Mouse (Mus musculus): ENCODE measurements around the gene Ddx39. TPM values are rescaled to one million over a fixed set of nuclear protein-coding genes. Genes with fewer than 3 reads are reported as not detected.

Ddx39 gene
- polyA plus RNA-seq, 1 experiment from 2014 or later, result 150 TPM

DNA sequence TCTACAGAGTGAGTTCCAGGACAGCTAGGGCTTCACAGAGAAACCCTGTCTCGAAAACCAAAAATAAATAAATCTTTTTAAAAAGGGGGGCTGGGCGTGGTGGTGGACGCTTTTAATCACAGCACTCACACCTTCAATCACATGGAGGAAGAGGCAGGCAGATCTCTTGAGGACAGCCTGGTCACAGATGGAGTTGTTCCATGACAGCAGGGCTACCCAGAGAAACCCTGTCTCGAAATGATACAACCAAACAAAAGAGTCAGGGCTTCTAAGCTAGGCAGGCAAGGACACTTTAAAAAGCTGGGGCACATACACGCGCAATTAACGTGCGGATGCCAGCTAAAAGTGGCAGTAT lies 324 bp upstream of the Ddx39 start:
- peaks cover 3% of the 10 kb centered on the region; the same call in 1 of the 2 replicates for H3K36me3 ChIP-seq (ENCODE audit: control insufficient read depth, insufficient read depth, low read length)
- H3K9me3 ChIP-seq (ENCODE audit: control insufficient read depth, low read length), result no peaks in the 10 kb centered on the region
- 14% methylated on average over 8 of the region's 8 CpGs for WGBS
- peak overlapping the region; percentile 60 for H3K4me2 ChIP-seq (ENCODE audit: low read depth, low read length)
- H3K4me3 ChIP-seq (ENCODE audit: low read length), result peak overlapping the region; percentile 97
- H3K27me3 ChIP-seq (ENCODE audit: control insufficient read depth, insufficient read depth, low read depth, low read length), result no peaks in the 10 kb centered on the region
- peaks cover 13% of the 10 kb centered on the region for H3K4me1 ChIP-seq (replicated peaks; ENCODE audit: control insufficient read depth, insufficient read depth, low read length)
- H3K9ac ChIP-seq (ENCODE audit: low read length), result peak overlapping the region; percentile 58
- no peak for ATAC-seq (ENCODE audit: low read depth)
- peak overlapping the region; percentile 43; the same call in 1 of the 2 replicates for H3K27ac ChIP-seq (ENCODE audit: low read length)

DNA sequence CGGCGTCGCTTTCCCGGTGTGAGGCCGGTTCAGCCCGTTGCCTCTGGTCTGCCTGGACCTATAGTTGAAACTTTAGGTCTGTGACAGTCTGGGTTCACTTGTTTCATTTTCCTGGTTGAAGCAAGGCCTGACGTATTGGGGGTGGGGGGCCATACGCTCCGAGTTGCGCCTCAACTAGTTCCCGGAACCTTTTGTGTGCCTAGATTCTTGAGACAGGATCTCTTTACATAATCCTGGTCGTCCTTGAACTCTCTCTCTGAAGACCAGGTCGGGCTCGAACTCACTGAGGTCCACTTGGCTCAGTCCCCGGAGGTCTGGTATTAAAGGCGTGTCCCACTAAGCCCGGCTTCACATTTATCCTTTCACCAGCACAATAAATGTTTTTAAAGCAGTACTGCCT lies 794 bp downstream of the Ddx39 start:
- under 1% methylated on average over 17 of the region's 17 CpGs for WGBS
- ATAC-seq (ENCODE audit: low read depth), result no peak

DNA sequence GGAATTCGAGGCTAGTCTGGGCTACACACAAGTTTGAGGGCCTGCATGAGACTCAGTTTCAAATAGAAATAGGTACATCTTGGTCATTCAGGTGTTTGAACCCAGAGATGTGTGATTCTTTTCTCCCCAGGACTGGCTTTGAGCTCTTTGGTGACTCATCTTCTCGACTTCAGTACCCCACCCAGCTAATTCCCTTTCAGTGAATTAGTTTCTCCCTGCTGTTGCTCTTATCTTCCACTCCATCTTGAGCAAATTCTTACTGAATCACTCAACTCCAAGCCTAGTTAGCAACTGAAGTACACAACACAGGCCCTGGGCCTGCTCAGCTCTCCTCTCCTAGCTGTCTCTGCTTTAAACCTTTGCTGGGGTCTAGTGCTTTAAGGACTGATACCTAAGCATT lies 1.6 kb downstream of the Ddx39 start:
- peak overlapping the region; percentile 97 for H3K4me3 ChIP-seq (ENCODE audit: low read length)
- no peak for ATAC-seq (ENCODE audit: low read depth)
- H3K4me2 ChIP-seq (ENCODE audit: low read depth, low read length), result peak overlapping the region; percentile 88
- H3K9me3 ChIP-seq (ENCODE audit: control insufficient read depth, low read length), result no peaks in the 10 kb centered on the region
- H3K27me3 ChIP-seq (ENCODE audit: control insufficient read depth, insufficient read depth, low read depth, low read length), result no peaks in the 10 kb centered on the region
- peak overlapping the region; percentile 94 for H3K9ac ChIP-seq (ENCODE audit: low read length)
- 57% methylated on average over 2 of the region's 2 CpGs for WGBS
- H3K27ac ChIP-seq (ENCODE audit: low read length), result no peak overlapping the region
- H3K36me3 ChIP-seq (ENCODE audit: control insufficient read depth, insufficient read depth, low read length), result peaks cover 18% of the 10 kb centered on the region
- peaks cover 13% of the 10 kb centered on the region for H3K4me1 ChIP-seq (replicated peaks; ENCODE audit: control insufficient read depth, insufficient read depth, low read length)

More for the DNA sequence above, 794 bp downstream of the Ddx39 start:
- peaks cover 13% of the 10 kb centered on the region for H3K4me1 ChIP-seq (replicated peaks; ENCODE audit: control insufficient read depth, insufficient read depth, low read length)
- H3K4me2 ChIP-seq (ENCODE audit: low read depth, low read length), result peak overlapping the region; percentile 88
- H3K4me3 ChIP-seq (ENCODE audit: low read length), result peak overlapping the region; percentile 97
- H3K9ac ChIP-seq (ENCODE audit: low read length), result peak overlapping the region; percentile 94
- H3K27ac ChIP-seq (ENCODE audit: low read length), result peak overlapping the region; percentile 93; the same call in 1 of the 2 replicates
- no peaks in the 10 kb centered on the region for H3K27me3 ChIP-seq (ENCODE audit: control insufficient read depth, insufficient read depth, low read depth, low read length)
- H3K36me3 ChIP-seq (ENCODE audit: control insufficient read depth, insufficient read depth, low read length), result peaks cover 10% of the 10 kb centered on the region
- no peaks in the 10 kb centered on the region for H3K9me3 ChIP-seq (ENCODE audit: control insufficient read depth, low read length)

DNA sequence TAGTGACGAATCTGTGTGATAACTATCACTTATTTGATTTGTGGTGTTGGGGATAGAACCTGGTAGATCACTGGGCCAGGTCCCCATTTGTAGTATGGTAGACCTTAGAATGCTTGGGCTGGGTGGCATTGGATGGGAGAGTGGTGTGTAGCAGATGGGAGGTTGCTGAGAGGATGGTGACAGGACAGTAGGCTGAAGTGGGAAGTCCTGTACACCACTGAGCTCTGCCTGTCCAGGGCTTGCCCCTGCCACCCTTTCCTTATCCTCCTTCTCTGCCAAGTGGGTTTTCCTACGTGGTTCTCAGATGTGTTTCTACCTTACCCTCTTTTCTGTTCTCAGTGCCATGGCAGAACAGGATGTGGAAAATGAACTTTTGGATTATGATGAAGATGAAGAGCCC lies 4.1 kb downstream of the Ddx39 start:
- WGBS, result 77% methylated on average over 2 of the region's 2 CpGs
- H3K4me2 ChIP-seq (ENCODE audit: low read depth, low read length), result no peak overlapping the region
- H3K27me3 ChIP-seq (ENCODE audit: control insufficient read depth, insufficient read depth, low read depth, low read length), result no peaks in the 10 kb centered on the region
- no peak overlapping the region for H3K4me3 ChIP-seq (ENCODE audit: low read length)
- H3K9me3 ChIP-seq (ENCODE audit: control insufficient read depth, low read length), result no peaks in the 10 kb centered on the region
- peaks cover 41% of the 10 kb centered on the region for H3K36me3 ChIP-seq (ENCODE audit: control insufficient read depth, insufficient read depth, low read length)
- H3K4me1 ChIP-seq (replicated peaks; ENCODE audit: control insufficient read depth, insufficient read depth, low read length), result peaks cover 13% of the 10 kb centered on the region
- no peak overlapping the region for H3K27ac ChIP-seq (ENCODE audit: low read length)
- H3K9ac ChIP-seq (ENCODE audit: low read length), result no peak overlapping the region
- no peak for ATAC-seq (ENCODE audit: low read depth)

DNA sequence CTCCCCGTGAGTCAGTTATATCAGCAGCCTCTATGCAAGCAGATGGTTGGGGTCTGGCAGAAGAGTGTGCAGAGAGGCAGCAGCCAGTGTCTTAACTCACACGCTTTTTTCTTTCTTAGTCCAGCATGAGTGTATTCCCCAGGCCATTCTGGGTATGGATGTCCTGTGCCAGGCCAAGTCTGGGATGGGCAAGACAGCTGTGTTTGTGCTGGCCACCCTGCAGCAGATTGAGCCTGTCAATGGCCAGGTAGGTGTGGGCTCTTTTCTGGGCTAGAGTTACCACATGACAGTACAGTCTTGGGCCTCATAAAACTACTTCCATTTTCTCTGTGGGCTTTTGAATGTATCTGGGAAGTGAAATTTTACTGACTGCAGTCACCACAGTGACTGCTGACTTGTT lies 4.7 kb downstream of the Ddx39 start:
- no peak for ATAC-seq (ENCODE audit: low read depth)
- Histone ChIP-seq H3K9me3 (ENCODE audit: control insufficient read depth, low read length) (no peaks in the 10 kb centered on the region), H3K9ac (ENCODE audit: low read length) (no peak overlapping the region), H3K4me2 (ENCODE audit: low read depth, low read length) (no peak overlapping the region), H3K36me3 (ENCODE audit: control insufficient read depth, insufficient read depth, low read length) (peaks cover 45% of the 10 kb centered on the region), H3K4me3 (ENCODE audit: low read length) (no peak overlapping the region), H3K4me1 (replicated peaks; ENCODE audit: control insufficient read depth, insufficient read depth, low read length) (peaks cover 13% of the 10 kb centered on the region), H3K27me3 (ENCODE audit: control insufficient read depth, insufficient read depth, low read depth, low read length) (no peaks in the 10 kb centered on the region), H3K27ac (ENCODE audit: low read length) (no peak overlapping the region)
- WGBS, result 66% methylated on average over 2 of the region's 2 CpGs

DNA sequence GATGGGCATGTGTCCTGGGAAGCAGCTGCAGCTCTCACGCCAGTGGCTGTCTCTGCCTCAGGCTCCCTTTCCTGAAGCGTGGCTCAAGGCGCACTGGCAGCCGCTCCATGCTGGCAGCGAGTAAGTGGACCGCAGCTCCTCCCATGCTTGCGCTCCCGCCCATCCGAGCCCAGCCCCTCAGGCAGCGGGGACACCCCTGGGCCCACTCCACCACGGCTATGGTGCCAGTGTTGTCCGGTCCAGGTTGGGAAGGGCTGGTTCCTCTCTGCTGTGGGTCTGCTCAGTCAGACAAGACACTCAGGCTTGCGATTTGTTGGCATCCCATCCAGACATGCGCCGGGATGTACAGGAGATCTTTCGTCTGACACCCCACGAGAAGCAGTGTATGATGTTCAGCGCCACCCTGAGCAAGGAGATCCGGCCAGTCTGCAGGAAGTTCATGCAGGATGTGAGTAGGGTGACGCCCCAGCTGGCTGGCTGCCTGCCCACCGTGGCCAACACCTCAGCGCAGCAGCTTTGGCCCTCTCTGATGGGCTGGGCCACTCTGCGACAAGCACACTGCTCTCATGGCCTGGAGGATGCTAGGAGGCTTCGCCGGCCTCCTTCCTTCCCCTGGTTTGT lies 6.5 kb downstream of the Ddx39 start:
- peak; percentile 62 for ATAC-seq (ENCODE audit: low read depth)

DNA sequence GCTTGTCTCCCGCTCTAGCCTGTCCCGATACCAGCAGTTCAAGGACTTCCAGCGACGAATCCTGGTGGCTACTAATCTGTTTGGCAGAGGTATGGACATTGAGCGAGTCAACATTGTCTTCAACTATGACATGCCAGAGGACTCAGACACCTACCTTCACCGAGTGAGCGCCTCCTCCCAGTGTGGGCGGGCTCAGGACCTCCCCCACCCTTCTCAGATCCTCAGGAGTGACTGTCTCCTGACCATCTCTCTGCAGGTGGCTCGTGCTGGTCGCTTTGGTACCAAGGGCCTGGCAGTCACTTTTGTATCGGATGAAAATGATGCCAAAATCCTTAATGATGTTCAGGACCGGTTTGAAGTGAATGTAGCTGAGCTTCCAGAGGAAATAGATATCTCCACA lies 7.7 kb downstream of the Ddx39 start:
- H3K9ac ChIP-seq (ENCODE audit: low read length), result no peak overlapping the region
- no peak overlapping the region for H3K27ac ChIP-seq (ENCODE audit: low read length)
- peaks cover 58% of the 10 kb centered on the region for H3K36me3 ChIP-seq (ENCODE audit: control insufficient read depth, insufficient read depth, low read length)
- H3K4me1 ChIP-seq (replicated peaks; ENCODE audit: control insufficient read depth, insufficient read depth, low read length), result no peaks in the 10 kb centered on the region
- no peak for ATAC-seq (ENCODE audit: low read depth)
- no peaks in the 10 kb centered on the region for H3K9me3 ChIP-seq (ENCODE audit: control insufficient read depth, low read length)
- no peaks in the 10 kb centered on the region for H3K27me3 ChIP-seq (ENCODE audit: control insufficient read depth, insufficient read depth, low read depth, low read length)
- no peak overlapping the region for H3K4me2 ChIP-seq (ENCODE audit: low read depth, low read length)
- 86% methylated on average over 12 of the region's 12 CpGs for WGBS
- H3K4me3 ChIP-seq (ENCODE audit: low read length), result no peak overlapping the region

More for the DNA sequence above, 6.5 kb downstream of the Ddx39 start:
- H3K27ac ChIP-seq (ENCODE audit: low read length), result peak overlapping the region; percentile 42
- no peaks in the 10 kb centered on the region for H3K27me3 ChIP-seq (ENCODE audit: control insufficient read depth, insufficient read depth, low read depth, low read length)
- peaks cover 58% of the 10 kb centered on the region for H3K36me3 ChIP-seq (ENCODE audit: control insufficient read depth, insufficient read depth, low read length)
- H3K4me3 ChIP-seq (ENCODE audit: low read length), result no peak overlapping the region
- H3K9me3 ChIP-seq (ENCODE audit: control insufficient read depth, low read length), result no peaks in the 10 kb centered on the region
- H3K4me1 ChIP-seq (replicated peaks; ENCODE audit: control insufficient read depth, insufficient read depth, low read length), result peaks cover 6% of the 10 kb centered on the region
- no peak overlapping the region for H3K9ac ChIP-seq (ENCODE audit: low read length)
- no peak overlapping the region for H3K4me2 ChIP-seq (ENCODE audit: low read depth, low read length)
- WGBS, result 76% methylated on average over 25 of the region's 25 CpGs

DNA sequence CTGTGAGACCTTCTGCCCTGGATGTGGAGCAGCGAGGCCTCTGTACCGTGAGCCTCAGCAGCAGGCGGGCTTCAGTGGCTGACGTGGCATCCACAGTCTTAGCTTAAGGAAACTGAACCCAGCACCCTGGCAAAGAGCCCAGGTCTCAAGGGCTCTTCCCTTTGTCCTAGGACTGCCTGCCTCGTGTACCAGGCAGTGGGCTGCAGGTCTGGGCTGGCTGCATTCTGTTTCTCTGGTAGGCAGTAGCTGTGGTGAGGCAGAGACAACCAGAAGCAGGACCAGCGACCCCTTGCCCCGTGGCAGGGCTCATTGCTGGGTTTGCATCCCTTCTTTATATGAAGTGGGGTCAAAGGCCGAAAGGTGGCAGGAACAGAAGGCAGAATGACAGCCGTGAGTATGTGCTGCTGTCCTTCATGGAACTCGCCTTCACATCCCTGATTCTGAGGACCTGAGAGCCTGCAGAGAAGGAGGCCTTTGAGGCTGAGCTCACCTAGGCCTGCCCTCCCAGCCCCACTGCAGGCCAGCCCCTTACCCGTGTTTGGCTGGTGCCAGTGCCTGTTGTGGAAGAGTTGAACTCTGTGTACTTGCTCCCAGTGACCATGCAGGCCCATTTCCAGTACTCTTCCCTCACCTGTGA lies 8.6 kb downstream of the Ddx39 start:
- H3K27me3 ChIP-seq (ENCODE audit: control insufficient read depth, insufficient read depth, low read depth, low read length), result no peaks in the 10 kb centered on the region
- ATAC-seq (ENCODE audit: low read depth), result no peak; the same call in 1 of the 2 replicates
- no peak overlapping the region for H3K27ac ChIP-seq (ENCODE audit: low read length)
- peaks cover 61% of the 10 kb centered on the region for H3K36me3 ChIP-seq (ENCODE audit: control insufficient read depth, insufficient read depth, low read length)
- no peak overlapping the region for H3K4me3 ChIP-seq (ENCODE audit: low read length)
- no peaks in the 10 kb centered on the region for H3K4me1 ChIP-seq (replicated peaks; ENCODE audit: control insufficient read depth, insufficient read depth, low read length)
- 63% methylated on average over 11 of the region's 11 CpGs for WGBS
- no peaks in the 10 kb centered on the region for H3K9me3 ChIP-seq (ENCODE audit: control insufficient read depth, low read length)
- no peak overlapping the region for H3K9ac ChIP-seq (ENCODE audit: low read length)
- no peak overlapping the region for H3K4me2 ChIP-seq (ENCODE audit: low read depth, low read length)

DNA sequence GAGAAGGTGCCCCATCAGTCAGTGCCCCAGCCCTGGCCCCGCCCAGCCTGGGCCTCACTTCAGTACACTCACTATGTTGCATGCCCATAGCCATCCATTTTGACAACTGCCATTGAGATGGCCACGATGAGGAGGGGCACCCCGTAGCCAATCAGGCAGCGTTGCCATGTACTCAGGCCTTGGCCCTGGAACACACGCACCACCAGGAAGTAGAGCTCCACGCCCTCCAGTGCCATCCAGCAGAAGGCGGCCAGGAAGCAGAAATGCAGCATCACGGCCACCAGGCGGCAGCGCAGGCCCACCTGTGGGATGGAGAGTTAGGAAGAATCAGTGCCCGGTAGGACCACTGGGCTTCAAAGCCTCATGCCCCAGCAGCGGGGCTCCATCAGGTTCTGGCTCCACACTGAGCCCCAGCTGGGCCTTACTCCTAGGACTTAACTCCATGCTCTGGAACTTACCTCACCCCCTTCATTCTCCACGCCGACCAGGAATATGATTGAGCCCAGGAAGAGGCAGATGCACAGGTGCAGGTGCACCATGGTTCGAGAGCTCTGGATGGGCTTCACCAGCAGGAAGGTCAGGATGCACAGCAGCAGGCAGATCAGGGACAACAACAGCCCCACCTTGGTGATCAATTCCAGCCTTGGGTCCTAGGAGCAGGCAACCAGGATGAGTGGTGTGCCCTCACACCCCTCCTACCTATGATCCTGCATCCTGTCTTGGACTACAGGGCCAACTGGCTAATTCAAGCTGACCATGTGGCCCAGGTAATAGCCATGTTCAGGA lies 9.9 kb downstream of the Ddx39 start:
- H3K27ac ChIP-seq (ENCODE audit: low read length), result no peak overlapping the region
- H3K4me2 ChIP-seq (ENCODE audit: low read depth, low read length), result no peak overlapping the region
- H3K4me1 ChIP-seq (replicated peaks; ENCODE audit: control insufficient read depth, insufficient read depth, low read length), result no peaks in the 10 kb centered on the region
- no peak overlapping the region for H3K4me3 ChIP-seq (ENCODE audit: low read length)
- H3K27me3 ChIP-seq (ENCODE audit: control insufficient read depth, insufficient read depth, low read depth, low read length), result no peaks in the 10 kb centered on the region
- peaks cover 59% of the 10 kb centered on the region for H3K36me3 ChIP-seq (ENCODE audit: control insufficient read depth, insufficient read depth, low read length)
- no peaks in the 10 kb centered on the region for H3K9me3 ChIP-seq (ENCODE audit: control insufficient read depth, low read length)
- 42% methylated on average over 15 of the region's 15 CpGs for WGBS
- ATAC-seq (ENCODE audit: low read depth), result peak; percentile 74
- no peak overlapping the region for H3K9ac ChIP-seq (ENCODE audit: low read length)
